Mouse (Mus musculus) layer of hippocampus, postnatal 10 days (tissue): ENCODE results near the gene 2900011O08Rik. TPM values are rescaled to one million over a fixed set of nuclear protein-coding genes. Genes with fewer than 3 reads are reported as not detected.
"Not testable (repeated sequence)": the region's sequence is repeated elsewhere in the genome, so short reads cannot be mapped to it uniquely, and the experiment has no call there.

Experiments used
- DNase-seq, 2 experiments: peaks; one replicate each; pipeline ENCODE4 v3.0.0; 2021; ENCODE audit warnings: low spot score in 2 of 2
- total RNA-seq, 2 experiments: library from RNA; stranded (reverse); gene quantifications; 2 replicates each; pipeline ENCODE4 v1.2.3; 2021

The 2900011O08Rik gene
- total RNA-seq, 2 experiments from 2014 or later = 271 to 281 TPM

DNA sequence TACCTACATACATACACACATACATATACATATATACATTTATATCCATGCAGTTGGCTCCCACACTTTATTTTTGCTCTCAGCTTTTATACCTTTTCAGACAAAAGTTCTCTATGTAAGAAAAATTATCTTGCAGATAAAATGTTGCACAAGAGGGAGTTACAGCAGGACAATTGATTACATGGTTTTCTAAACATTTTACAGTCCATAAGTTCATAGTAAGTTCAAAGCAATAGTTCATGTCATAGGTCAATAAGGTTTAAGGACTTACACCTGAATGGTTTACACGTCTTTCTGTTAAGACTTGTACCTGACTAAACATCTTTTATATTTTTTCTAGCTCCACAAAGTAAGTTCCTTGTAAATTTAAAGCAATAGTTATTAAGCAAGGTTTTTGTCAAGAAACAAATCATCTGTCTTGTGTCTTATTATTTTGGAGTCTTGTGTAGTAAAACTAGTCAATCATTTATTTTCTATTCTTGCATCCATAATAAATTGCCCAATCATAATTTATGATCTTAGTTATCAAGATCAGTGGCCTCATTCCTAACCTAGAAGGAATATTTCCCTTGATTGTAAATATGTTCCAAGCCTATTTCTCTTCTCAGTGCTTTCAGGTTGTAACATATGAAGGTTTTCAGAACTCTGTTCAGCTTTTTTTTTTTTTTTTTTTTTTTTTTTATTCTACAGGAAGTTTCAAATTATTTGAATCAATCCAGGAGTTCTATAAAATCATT is 72.9 kb downstream of the 2900011O08Rik start:
- no peak for DNase-seq

DNA sequence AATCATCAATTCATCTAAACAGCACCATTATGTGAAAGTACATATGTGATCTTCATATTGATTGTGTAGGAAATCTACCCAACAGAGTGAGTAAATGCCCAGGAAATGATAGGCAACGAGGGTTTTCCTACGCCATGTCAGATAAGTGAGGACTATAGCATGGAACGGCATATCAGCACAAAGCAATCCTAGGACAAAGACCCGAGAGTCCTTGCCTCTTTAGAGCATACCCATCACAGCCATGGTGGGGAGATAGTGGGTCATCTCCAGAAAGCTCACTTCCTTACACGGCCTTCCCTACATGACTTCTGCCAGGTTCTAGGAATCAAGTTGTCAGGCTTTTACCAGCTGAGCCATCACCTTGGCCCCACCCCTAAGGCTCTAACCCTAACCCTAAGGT is 73.5 kb downstream of the 2900011O08Rik start:
- DNase-seq = no peak

GRCm38 (mm10) chr16:14066571-14066970 is 80.2 kb downstream of the 2900011O08Rik start:
- not testable (repeated sequence) for DNase-seq

GRCm38 (mm10) chr16:14068701-14069100 is 82.3 kb downstream of the 2900011O08Rik start:
- not testable (repeated sequence) for DNase-seq

DNA sequence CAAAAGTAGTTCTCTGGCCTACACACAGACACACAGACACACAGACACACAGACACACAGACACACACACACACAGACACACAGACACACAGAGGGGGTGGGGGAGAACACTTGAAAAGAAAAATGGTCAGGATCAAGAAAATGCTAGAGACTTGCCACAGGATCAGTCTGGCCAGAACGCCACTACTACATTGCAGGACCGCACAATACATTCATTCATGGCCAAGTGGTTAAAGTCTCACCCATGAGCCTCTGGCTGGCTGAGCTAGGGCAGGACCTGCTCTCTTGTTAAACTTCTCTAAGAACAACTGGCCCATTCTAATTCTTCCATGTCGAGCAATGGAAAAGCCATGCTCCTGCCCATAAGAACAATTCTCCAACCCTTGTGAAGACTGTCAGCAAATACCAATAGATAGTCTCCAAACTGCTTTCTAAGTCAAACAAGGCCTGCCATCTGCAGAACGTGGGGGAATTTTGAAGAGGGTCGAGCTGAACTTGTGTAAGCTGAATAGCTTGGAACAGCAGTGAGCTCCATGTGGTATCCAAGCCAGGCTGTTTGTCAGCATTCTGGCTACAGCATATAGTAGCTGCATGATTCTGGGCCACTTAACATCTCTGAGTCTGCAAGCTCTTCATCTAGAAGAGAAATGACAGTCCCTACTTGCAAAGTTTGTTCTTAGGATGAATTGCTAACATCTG is 84.2 kb downstream of the 2900011O08Rik start:
- DNase-seq = peak in 1 of 2 experiments; percentile 30

DNA sequence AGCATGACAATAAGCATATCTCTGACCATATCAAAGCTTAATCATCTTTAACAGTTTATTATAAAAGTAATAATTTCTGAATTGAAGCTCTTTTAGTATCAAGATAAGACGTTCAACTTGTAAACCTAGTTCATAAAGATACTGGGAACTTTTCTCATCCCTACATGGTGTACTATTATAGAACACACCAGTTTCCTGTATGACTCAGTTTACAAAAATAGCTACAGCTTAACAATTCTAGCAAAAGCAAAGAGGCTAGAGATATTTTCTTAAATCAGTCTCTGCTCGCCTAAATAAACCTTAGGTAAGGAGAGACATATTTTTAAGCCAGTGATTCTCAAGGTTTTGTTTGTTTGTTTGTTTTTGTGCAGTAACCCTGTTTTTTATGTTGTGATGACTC is 96.5 kb downstream of the 2900011O08Rik start:
- DNase-seq = no peak

DNA sequence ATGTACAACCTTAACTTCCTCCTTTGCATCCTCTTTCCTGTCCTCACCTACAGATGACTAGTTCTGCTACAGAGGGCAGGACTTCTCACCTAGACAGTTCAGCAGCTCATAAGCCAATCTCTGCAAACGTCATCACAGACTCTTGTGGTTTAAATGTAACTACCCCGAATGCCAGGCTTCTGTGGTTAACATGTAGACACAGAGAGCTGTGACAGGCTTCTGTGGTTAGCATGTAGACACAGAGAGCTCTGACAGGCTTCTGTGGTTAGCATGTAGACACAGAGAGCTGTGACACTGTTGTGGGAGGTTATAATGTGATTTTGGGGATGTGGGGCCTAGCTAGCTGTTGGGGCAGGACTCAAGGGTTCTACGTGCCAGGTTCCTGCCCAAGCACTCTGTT is 101.8 kb downstream of the 2900011O08Rik start:
- no peak for DNase-seq

GRCm38 (mm10) chr16:14089296-14089695 is 102.9 kb downstream of the 2900011O08Rik start:
- DNase-seq = no peak

DNA sequence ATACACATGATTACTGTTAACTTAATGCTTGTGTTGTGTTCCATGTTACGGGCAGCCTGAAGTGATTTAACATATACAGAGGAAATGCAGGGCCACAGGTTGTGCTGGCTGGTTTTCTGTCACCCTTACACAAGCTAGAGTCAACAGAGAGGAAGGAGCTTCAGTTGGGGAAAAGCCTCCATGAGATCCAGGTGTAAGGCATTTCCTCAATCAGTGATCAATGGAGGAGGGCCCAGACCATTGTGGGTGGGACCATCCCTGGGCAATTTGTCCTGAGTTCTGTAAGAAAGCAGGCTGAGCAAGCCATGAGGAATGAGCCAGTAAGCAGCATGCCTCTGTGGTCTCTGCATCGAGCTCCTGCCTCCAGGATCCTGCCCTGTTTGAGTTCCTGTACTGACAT is 105.4 kb downstream of the 2900011O08Rik start:
- no peak for DNase-seq

- DNase-seq = no peak
Observed at GRCm38 (mm10) chr16:14105891-14106290, 119.5 kb downstream of the 2900011O08Rik start.

DNA sequence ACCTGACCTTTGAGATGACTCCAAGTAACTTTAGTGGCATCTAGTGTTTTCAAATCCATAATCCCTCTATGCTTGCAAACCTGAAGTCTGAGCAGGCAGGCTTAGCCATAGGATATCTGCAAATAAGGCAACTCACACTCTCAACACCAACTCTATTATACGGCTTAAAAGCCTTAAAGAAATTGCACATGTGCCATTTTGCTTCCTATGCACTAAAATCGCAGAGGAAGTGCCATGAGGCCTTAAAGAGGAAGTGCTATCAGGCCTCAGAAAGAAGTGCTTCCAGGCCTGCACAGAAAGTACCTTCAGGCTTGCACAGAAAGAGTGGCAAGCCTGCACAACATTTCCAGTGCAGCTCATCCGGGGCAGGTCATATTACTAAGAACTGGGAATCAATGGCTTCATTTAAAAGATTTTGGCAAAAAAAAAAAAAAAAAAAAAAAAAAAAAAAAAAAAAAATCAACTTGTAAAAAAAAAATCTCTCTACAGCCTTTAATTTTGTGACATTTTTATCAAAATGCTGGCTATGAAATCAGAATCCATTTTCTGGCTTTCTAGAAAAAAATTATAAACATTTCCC is 123.3 kb downstream of the 2900011O08Rik start:
- DNase-seq = no peak

DNA sequence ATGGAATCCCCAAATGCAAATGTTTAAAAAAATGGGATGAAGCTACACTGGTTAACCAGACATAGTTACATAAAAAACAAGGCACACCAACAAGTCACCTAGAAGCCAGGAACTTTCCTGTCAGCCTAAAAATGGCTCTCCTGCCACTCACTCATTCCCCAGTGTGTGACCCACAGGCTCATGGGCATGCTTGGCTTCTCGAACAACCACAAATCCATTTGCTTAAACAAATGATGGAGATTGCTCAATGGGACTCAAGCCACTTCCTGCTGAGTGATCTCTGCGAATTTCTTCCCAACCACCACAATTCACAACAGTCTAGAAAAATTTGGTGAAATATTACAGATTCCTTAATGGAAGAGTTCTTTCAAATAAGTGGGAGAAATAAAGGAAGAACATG is 124.5 kb downstream of the 2900011O08Rik start:
- no peak for DNase-seq

DNA sequence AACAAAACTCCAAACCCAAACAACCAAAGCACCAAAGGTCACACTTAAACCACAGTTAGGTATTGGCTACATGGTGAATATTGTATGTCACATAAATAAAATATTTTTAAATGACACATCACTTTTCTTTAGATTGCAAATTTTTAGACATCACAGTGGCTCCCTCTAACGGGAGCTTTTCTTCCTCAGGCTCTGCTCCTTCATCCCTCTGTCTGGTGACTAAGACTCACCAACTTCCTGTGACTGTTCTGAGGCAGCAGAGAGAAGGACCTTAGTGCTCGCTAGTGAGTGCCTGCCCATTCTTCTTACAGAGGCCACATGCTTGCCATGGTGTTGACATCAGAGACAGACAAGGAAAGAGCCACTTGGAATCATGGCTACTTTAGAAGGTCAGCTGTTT is 125.7 kb downstream of the 2900011O08Rik start:
- no peak for DNase-seq

DNA sequence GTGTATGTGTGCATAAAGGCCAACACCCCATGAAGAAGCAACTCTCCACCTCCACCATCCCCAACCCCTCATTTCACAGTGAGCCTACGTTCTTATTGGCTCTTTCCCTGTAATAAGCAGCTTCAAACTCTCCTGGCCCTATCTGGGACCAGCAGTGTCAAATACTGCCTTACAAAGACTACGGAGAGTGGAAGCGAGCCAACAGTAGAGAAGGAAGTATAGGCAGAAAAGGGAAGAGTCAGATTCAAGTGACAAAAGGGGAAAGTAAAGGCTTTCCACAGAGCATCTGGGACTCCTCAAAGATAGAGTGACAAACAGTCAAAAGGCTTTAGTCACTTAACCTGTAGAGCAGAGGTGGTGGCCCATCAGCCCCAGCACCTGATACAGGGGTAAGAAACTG is 126.3 kb downstream of the 2900011O08Rik start:
- no peak for DNase-seq

GRCm38 (mm10) chr16:14117299-14117698 is 130.9 kb downstream of the 2900011O08Rik start:
- DNase-seq = no peak

DNA sequence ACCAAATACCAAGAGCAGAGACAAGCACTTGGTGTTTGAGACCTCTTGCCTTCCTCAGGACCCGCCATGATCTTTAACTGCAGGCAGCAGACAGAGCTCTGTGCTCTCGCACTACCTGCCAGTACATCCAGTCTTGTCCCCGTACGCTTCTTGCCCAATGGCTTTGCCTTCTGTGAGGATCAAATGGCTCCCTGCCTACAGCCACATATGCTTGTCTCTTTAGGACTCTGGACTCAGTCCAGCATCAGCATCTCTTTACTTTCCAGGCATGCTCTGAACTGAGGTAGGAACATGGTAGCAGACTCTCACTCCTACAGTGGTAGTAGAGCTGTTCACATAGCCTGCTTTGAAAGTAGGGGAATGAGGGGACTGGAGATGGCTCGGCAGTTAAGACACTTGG is 134.5 kb downstream of the 2900011O08Rik start:
- DNase-seq = no peak

- DNase-seq = no peak
Observed at GRCm38 (mm10) chr16:14121563-14121962, 135.2 kb downstream of the 2900011O08Rik start.

DNA sequence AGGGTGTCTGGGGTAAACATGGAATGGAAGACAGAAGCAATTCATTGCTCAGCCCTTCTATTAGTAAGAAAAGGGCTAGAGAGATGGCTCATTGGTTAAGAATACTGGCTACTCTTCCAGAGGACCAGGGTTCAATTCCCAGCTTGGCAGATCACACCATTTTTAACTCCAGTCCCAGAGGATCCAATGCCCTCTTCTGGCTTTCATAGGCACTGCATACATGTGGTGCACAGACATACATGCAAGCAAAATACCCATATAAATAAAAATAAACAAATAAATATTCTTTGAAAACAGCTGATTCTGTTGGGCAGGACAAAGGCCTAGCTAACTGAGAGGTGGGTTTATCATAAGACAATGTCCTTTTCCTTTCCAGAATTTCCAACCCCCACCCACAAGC is 136.2 kb downstream of the 2900011O08Rik start:
- DNase-seq = no peak

DNA sequence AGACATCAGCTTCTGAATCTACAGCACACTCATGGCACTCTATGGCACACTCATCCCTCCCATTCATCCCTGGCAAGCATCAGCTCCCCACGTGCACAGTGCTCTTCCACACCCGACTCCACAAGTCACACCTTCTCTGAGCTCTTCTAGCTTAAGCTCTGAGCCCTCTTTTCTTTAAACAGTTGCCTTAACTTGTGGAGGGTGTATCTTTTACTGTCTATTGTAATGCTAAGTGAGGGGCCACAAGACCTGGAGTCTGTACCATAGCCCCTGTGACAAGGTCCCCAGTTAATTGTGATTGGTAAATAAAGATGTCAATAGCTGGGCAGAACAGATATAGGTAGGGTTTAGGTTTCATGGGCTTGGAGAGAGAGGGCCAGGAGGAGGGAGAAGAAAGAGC is 137.5 kb downstream of the 2900011O08Rik start:
- no peak for DNase-seq

- DNase-seq = no peak
Observed at GRCm38 (mm10) chr16:14124709-14125108, 138.3 kb downstream of the 2900011O08Rik start.

DNA sequence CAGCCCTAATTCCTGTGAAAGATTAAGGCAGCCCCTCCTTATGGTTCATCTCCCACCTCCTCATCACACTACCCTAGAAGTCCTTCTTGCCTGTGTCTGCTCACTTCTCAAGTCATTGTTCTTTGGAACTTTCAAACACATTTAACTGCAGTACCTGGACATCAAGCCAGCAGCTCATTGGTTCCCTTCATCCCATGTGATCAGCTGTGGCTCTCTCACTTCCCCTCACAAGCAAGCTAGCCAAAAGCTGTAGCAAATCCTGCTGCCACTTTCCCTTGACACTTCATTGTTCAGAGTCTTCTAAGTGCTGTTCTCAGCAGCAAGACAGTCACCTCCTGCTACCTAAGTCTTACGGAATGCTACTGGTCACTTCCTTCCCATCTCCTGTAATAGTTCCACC is 138.8 kb downstream of the 2900011O08Rik start:
- no peak for DNase-seq

DNA sequence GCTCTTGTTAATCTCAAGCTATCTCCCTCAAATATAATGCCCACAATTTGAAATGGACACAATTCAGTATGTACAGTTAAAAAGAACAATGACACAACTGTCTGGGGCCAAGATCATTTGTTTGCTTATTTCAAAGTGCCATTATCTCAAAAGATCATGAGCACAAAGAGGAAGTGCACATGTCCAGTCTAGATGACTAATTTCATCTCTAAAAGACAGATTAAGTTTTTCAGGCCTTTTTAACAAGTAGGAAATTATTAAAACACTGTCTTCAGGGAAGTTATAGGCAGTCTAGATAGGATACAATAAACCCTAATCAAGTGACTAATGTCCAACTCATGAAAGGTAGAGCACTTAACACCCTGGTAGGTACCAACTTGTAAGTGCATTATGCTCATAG is 142.6 kb downstream of the 2900011O08Rik start:
- DNase-seq = no peak
